Mouse (Mus musculus) kidney, adult 2 months (tissue): ENCODE measurements around the gene Thoc3.

ENCODE experiments used
- CTCF ChIP-seq: fragments of 200-500 bp; conservative IDR thresholded peaks from 2 replicates; pipeline ENCODE4 v1.5.1; 2011; ENCODE audit warnings: low read depth, mild to moderate bottlenecking, control low read depth, low read length, moderate library complexity, mixed read lengths; ENCODE audit not compliant: insufficient read depth, insufficient read length
- POLR2A ChIP-seq: fragments of 200-500 bp; IDR thresholded peaks from one replicate; pipeline ENCODE4 v1.6.1; 2011; ENCODE audit warnings: low read depth, low read length, control low read depth

DNA sequence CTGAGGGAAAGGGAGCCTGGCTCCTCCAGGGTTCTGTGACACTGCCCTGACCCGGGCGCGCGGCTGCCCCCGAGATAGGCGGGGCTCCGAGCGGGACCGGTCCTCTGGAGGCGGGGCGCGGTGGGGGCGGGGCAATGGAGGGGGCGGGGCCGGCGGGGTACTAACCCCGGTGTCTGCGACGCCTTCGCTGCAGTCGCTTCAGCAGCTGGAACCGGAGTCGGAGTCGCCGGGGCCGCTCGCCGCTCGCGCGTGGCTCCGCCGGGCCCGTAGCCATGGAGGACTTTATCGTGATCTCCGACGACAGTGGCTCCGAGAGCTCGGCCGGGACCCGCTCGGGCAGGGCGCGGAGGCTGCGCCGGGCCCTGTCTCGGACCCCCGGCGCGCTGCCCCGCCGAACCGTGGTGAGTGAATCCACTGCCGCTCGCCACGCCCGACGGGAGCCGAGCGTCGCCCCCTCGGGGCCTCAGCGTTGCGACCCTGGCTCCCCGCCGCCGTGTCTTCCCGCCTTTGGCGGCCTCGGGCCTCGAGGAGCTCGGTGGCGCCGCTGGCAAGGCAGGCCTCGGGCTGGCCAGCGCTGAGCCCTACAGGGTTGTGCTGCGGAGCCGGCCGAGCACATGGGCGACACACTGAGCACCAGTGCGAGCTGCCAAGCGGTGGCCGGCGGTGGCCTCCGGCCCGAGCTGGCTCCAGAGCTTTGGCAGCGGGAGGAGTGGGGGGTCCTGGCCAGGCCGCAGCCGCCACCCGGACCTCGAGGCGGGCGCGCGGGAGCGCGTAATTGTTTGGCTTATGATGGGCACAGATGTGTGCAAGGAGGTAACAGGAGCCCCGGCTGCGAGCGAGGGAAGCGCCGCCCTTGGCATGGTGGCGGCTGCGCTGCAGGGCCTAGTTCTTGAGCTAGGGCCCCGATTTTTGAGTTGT lies 35.2 kb upstream of the Thoc3 start, which contains the start of gene Simc1:
- no peak for TF ChIP-seq CTCF
- TF ChIP-seq POLR2A = peak; percentile 84
